Mouse (Mus musculus) hematopoietic multipotent progenitor cell, adult 10-12 weeks (in vitro differentiated cells): ENCODE data around the gene Dclk2. TPM values are rescaled to one million over a fixed set of nuclear protein-coding genes. Genes with fewer than 3 reads are reported as not detected.

ENCODE experiments used
- polyA plus RNA-seq: library from polyadenylated mRNA; stranded (reverse); fragments of >175 nt; gene quantifications from 2 replicates; pipeline ENCODE4 v1.2.3, GENCODE M21; 2012; ENCODE audit warnings: low replicate concordance

The Dclk2 gene
- polyA plus RNA-seq = 15.5 and 16.9 TPM in 2 replicates

DNA sequence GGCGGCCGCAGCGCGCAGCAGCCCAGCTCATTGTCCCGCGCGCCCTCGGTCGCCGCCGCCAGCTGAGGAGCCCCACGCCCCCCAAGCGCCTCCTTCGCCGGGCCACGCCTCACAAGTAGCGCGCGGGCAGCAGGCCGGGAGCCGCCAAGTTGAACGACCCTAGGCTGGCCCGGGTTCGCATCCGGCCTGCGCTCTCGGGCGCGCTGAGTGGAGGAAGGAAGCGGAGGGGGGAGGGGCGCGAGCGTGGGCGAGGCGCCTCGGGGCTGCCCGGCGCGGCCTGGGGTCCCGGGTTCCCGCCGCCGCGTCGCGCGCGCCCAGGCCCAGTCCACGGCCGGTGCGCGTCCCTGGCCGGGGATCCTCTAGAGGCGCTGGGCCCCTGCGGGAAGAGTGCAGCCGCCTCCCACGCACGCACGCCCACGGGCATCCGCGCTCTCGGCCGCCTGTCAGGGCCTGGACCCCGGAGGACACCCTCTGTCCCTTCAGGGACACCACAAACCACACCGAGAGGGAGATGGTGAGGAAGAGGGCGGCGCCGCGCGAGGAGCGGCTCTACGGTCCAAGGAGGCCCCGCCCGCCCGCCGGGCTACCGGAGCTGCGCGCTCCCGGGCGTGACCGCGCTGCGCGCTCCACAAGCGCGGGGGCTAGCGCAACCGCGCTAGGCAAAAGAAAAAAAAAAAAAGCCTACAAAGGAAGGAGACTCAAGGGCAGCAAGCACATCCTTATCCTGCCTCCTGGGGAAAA lies at the start of gene Dclk2:
Dclk2 (minus strand) TSS at position 510 of the 741 bp plus-strand sequence.

Other genes with a start within 250 kb of the Dclk2 start
- gene Cd1d1, start 78.6 kb upstream of the Dclk2 start, polyA plus RNA-seq = 4.9 and 10.7 TPM in 2 replicates